Mouse (Mus musculus) MEL (cell line): ENCODE results near the gene Serpina3b. TPM values are rescaled to one million over a fixed set of nuclear protein-coding genes. Genes with fewer than 3 reads are reported as not detected.
"Not testable (repeated sequence)": the region's sequence is repeated elsewhere in the genome, so short reads cannot be mapped to it uniquely, and the experiment has no call there.

Experiments
- DNase-seq: peaks from one replicate; pipeline ENCODE4 v3.0.0; 2011; ENCODE audit warnings: low read depth, low spot score
- H3K27ac ChIP-seq: 2 replicates; pipeline ENCODE4 v1.5.1; 2012; ENCODE audit warnings: low read depth, mild to moderate bottlenecking, control low read depth, low read length, moderate library complexity; ENCODE audit not compliant: control insufficient read depth
- H3K27me3 ChIP-seq, 2 experiments: fragments of 150-350 bp in 1 of 2; sonication (generic) in 1 of 2; 2 replicates each; pipeline ENCODE4 v1.6.1; 2012; ENCODE audit warnings: low read length in 2 of 2, mild to moderate bottlenecking in 2 of 2, improper control_type of control experiment in 1 of 2, moderate library complexity in 1 of 2; ENCODE audit not compliant: insufficient read depth in 2 of 2, control insufficient read depth in 1 of 2
- H3K36me3 ChIP-seq, 2 experiments: 2 replicates each; pipeline ENCODE4 v1.6.1; 2012 to 2014; ENCODE audit warnings: low read length in 2 of 2, improper control_type of control experiment in 1 of 2, inconsistent platforms in 1 of 2, mild to moderate bottlenecking in 1 of 2; ENCODE audit not compliant: insufficient read depth in 2 of 2, control insufficient read depth in 1 of 2
- H3K4me1 ChIP-seq, 2 experiments: fragments of 150-350 bp in 1 of 2; sonication (generic) in 1 of 2; 2 replicates each; pipeline ENCODE4 v1.6.1; 2012; ENCODE audit warnings: low read length in 2 of 2, improper control_type of control experiment in 1 of 2, mild to moderate bottlenecking in 1 of 2; ENCODE audit not compliant: insufficient read depth in 2 of 2, control insufficient read depth in 1 of 2
- H3K4me3 ChIP-seq, 2 experiments: fragments of 150-350 bp in 1 of 2; sonication (generic) in 1 of 2; 2 replicates each; pipeline ENCODE4 v1.5.1; 2012; ENCODE audit warnings: low read depth in 2 of 2, low read length in 2 of 2, mild to moderate bottlenecking in 2 of 2, moderate library complexity in 2 of 2, control low read depth in 1 of 2, improper control_type of control experiment in 1 of 2; ENCODE audit not compliant: control insufficient read depth in 1 of 2, insufficient read depth in 1 of 2
- H3K79me2 ChIP-seq: 2 replicates; pipeline ENCODE4 v1.6.1; 2012; ENCODE audit warnings: mild to moderate bottlenecking, low read length, moderate library complexity; ENCODE audit not compliant: control insufficient read depth, poor library complexity, insufficient read depth
- H3K9ac ChIP-seq: 2 replicates; pipeline ENCODE4 v1.6.1; 2012; ENCODE audit warnings: low read depth, mild to moderate bottlenecking, control low read depth, low read length, moderate library complexity; ENCODE audit not compliant: control insufficient read depth, poor library complexity, severe bottlenecking
- H3K9me3 ChIP-seq: fragments of 150-350 bp; sonication (generic); replicated peaks from 2 replicates; pipeline ENCODE4 v1.6.1; 2012; ENCODE audit warnings: mild to moderate bottlenecking, low read length, improper control_type of control experiment, moderate library complexity; ENCODE audit not compliant: insufficient read depth
- BHLHE40 ChIP-seq: IDR thresholded peaks from 2 replicates; pipeline ENCODE4 v1.6.1; 2012; ENCODE audit warnings: low read depth, mild to moderate bottlenecking, inconsistent platforms, low read length, improper control_type of control experiment, borderline replicate concordance
- CHD1 ChIP-seq: IDR thresholded peaks from 2 replicates; pipeline ENCODE4 v1.6.1; 2012; ENCODE audit warnings: low read depth, mild to moderate bottlenecking, inconsistent platforms, low read length, improper control_type of control experiment
- CHD2 ChIP-seq: IDR thresholded peaks from 2 replicates; pipeline ENCODE4 v1.6.1; 2011; ENCODE audit warnings: low read length, improper control_type of control experiment
- CTCF ChIP-seq, 3 experiments: IDR thresholded peaks in 2 of 3; conservative IDR thresholded peaks in 1 of 3; 2 replicates each; pipeline ENCODE4 v1.5.1; 2011 to 2012; ENCODE audit warnings: low read length in 3 of 3, low read depth in 2 of 3, mild to moderate bottlenecking in 2 of 3, improper control_type of control experiment in 1 of 3, inconsistent platforms in 1 of 3, mixed read lengths in 1 of 3, moderate library complexity in 1 of 3; ENCODE audit not compliant: control insufficient read depth in 1 of 3, insufficient read depth in 1 of 3, poor library complexity in 1 of 3, severe bottlenecking in 1 of 3
- ETS1 ChIP-seq: IDR thresholded peaks from 2 replicates; pipeline ENCODE4 v1.6.1; 2012; ENCODE audit warnings: low read depth, mild to moderate bottlenecking, inconsistent platforms, low read length, improper control_type of control experiment, moderate library complexity
- GABPA ChIP-seq: IDR thresholded peaks from 2 replicates; pipeline ENCODE4 v1.6.1; 2012; ENCODE audit warnings: low read depth, mild to moderate bottlenecking, inconsistent platforms, low read length, improper control_type of control experiment, moderate library complexity
- GATA1 ChIP-seq: IDR thresholded peaks from 2 replicates; pipeline ENCODE4 v1.6.1; 2011; ENCODE audit warnings: low read depth, low read length, improper control_type of control experiment
- JUND ChIP-seq: IDR thresholded peaks from 2 replicates; pipeline ENCODE4 v1.6.1; 2011; ENCODE audit warnings: low read depth, mild to moderate bottlenecking, improper control_type of control experiment, low read length
- MAX ChIP-seq: IDR thresholded peaks from 2 replicates; pipeline ENCODE4 v1.6.1; 2011; ENCODE audit warnings: low read length, improper control_type of control experiment
- MAZ ChIP-seq: IDR thresholded peaks from 2 replicates; pipeline ENCODE4 v1.6.1; 2012; ENCODE audit warnings: low read depth, mild to moderate bottlenecking, inconsistent platforms, low read length, improper control_type of control experiment
- MEF2A ChIP-seq: IDR thresholded peaks from 2 replicates; pipeline ENCODE4 v1.6.1; 2014; ENCODE audit warnings: low read depth, mild to moderate bottlenecking, inconsistent platforms, low read length, improper control_type of control experiment; ENCODE audit not compliant: poor library complexity, insufficient replicate concordance, severe bottlenecking; ENCODE audit errors: extremely low read depth
- MYB ChIP-seq: IDR thresholded peaks from 2 replicates; pipeline ENCODE4 v1.6.1; 2011; ENCODE audit warnings: mild to moderate bottlenecking, low read depth, low read length, improper control_type of control experiment
- MYC ChIP-seq: IDR thresholded peaks from 2 replicates; pipeline ENCODE4 v1.6.1; 2011; ENCODE audit warnings: low read depth, mild to moderate bottlenecking, low read length, improper control_type of control experiment, moderate library complexity
- NELFE ChIP-seq: IDR thresholded peaks from 2 replicates; pipeline ENCODE4 v1.6.1; 2011; ENCODE audit warnings: low read depth, low read length, improper control_type of control experiment
- NRF1 ChIP-seq: IDR thresholded peaks from 2 replicates; pipeline ENCODE4 v1.6.1; 2014; ENCODE audit warnings: low read depth, mild to moderate bottlenecking, inconsistent platforms, low read length, improper control_type of control experiment, moderate library complexity; ENCODE audit not compliant: poor library complexity, insufficient read depth, severe bottlenecking
- SIN3A ChIP-seq: IDR thresholded peaks from 2 replicates; pipeline ENCODE4 v1.6.1; 2012; ENCODE audit warnings: low read length, improper control_type of control experiment, inconsistent platforms
- TBP ChIP-seq: IDR thresholded peaks from 2 replicates; pipeline ENCODE4 v1.8.0; 2011; ENCODE audit warnings: low read depth, low read length, improper control_type of control experiment
- UBTF ChIP-seq: IDR thresholded peaks from 2 replicates; pipeline ENCODE4 v1.6.1; 2012; ENCODE audit warnings: low read depth, mild to moderate bottlenecking, inconsistent platforms, low read length, improper control_type of control experiment, moderate library complexity, borderline replicate concordance; ENCODE audit not compliant: insufficient read depth
- ZKSCAN1 ChIP-seq: IDR thresholded peaks from 2 replicates; pipeline ENCODE4 v1.6.1; 2012; ENCODE audit warnings: low read depth, mild to moderate bottlenecking, inconsistent platforms, low read length, improper control_type of control experiment, moderate library complexity
- ZNF384 ChIP-seq: IDR thresholded peaks from 2 replicates; pipeline ENCODE4 v1.6.1; 2012; ENCODE audit warnings: low read depth, mild to moderate bottlenecking, inconsistent platforms, low read length, improper control_type of control experiment
- polyA plus RNA-seq, 2 experiments: library from polyadenylated mRNA; stranded (reverse) in 1 of 2; unstranded in 1 of 2; fragments of >175 nt in 1 of 2; fragments of >200 nt in 1 of 2; gene quantifications; 2 replicates each; pipeline versions ENCODE4 v1.2.1 to v1.2.4; 2012; ENCODE audit warnings: low replicate concordance in 2 of 2, low read depth in 1 of 2; ENCODE audit not compliant: insufficient read length in 2 of 2, insufficient read depth in 1 of 2, missing spikeins in 1 of 2
- total RNA-seq: library from RNA; depleted of rRNA; stranded (reverse); fragments of 300-350 nt; gene quantifications from 2 replicates; pipeline ENCODE4 v1.2.3, GENCODE M21; 2012

Gene Serpina3b
- total and polyA plus RNA-seq, 3 experiments: not detected

GRCm38 (mm10) chr12:104105847-104106246 lies 21.9 kb upstream of the Serpina3b start:
- Histone ChIP-seq H3K27me3 (no peaks in the 10 kb centered on the region), H3K79me2 (no peaks in the 10 kb centered on the region), H3K27ac (no peak overlapping the region), H3K9me3 (no peaks in the 10 kb centered on the region), H3K4me3 (no peak overlapping the region), H3K36me3 (no peaks in the 10 kb centered on the region), H3K4me1 (no peaks in the 10 kb centered on the region), H3K9ac (no peak overlapping the region)
- no peak for DNase-seq
- TF ChIP-seq ZKSCAN1 (no peak), MAX (no peak), GATA1 (no peak), TBP (no peak), NELFE (no peak)

GRCm38 (mm10) chr12:104106919-104107318 lies 20.9 kb upstream of the Serpina3b start:
- no peak for DNase-seq
- Histone ChIP-seq H3K4me3 (no peak overlapping the region), H3K4me1 (no peaks in the 10 kb centered on the region), H3K9me3 (no peaks in the 10 kb centered on the region), H3K79me2 (no peaks in the 10 kb centered on the region), H3K9ac (no peak overlapping the region), H3K27me3 (no peaks in the 10 kb centered on the region), H3K36me3 (no peaks in the 10 kb centered on the region), H3K27ac (no peak overlapping the region)
- no peak for TF ChIP-seq ZNF384
- TF ChIP-seq JUND: no peak
- TF ChIP-seq SIN3A: no peak
- TF ChIP-seq GATA1: no peak
- TF ChIP-seq CTCF (IDR thresholded peaks at IDR 0.05 in 2 of 3, conservative IDR thresholded peaks at IDR 0.05 in 1 of 3; ENCODE audit: control insufficient read depth in 1 of 3, insufficient read depth in 1 of 3, low read depth in 2 of 3, low read length in 3 of 3, poor library complexity in 1 of 3, severe bottlenecking in 1 of 3): no peak
- no peak for TF ChIP-seq CHD1
- no peak for TF ChIP-seq MYB
- no peak for TF ChIP-seq MEF2A
- no peak for TF ChIP-seq ETS1

GRCm38 (mm10) chr12:104108507-104108906 lies 19.3 kb upstream of the Serpina3b start:
- Histone ChIP-seq H3K36me3 (no peaks in the 10 kb centered on the region), H3K4me1 (no peaks in the 10 kb centered on the region), H3K9me3 (no peaks in the 10 kb centered on the region), H3K4me3 (no peak overlapping the region), H3K79me2 (no peaks in the 10 kb centered on the region), H3K27ac (no peak overlapping the region), H3K9ac (no peak overlapping the region), H3K27me3 (no peaks in the 10 kb centered on the region)
- DNase-seq: no peak
- no peak for TF ChIP-seq UBTF
- TF ChIP-seq JUND: no peak
- no peak for TF ChIP-seq MYC
- TF ChIP-seq GABPA: no peak
- TF ChIP-seq MAZ: no peak
- TF ChIP-seq ZNF384: no peak
- TF ChIP-seq NRF1: no peak
- TF ChIP-seq BHLHE40: no peak
- no peak for TF ChIP-seq NELFE
- no peak for TF ChIP-seq CHD2
- no peak for TF ChIP-seq MAX
- TF ChIP-seq CTCF (IDR thresholded peaks at IDR 0.05 in 2 of 3, conservative IDR thresholded peaks at IDR 0.05 in 1 of 3; ENCODE audit: control insufficient read depth in 1 of 3, insufficient read depth in 1 of 3, low read depth in 2 of 3, low read length in 3 of 3, poor library complexity in 1 of 3, severe bottlenecking in 1 of 3): no peak
- TF ChIP-seq, all 39 proteins: peak for 0

- not testable (repeated sequence) for DNase-seq, H3K27me3 ChIP-seq, H3K4me3 ChIP-seq, H3K4me1 ChIP-seq, H3K27ac ChIP-seq, H3K79me2 ChIP-seq, H3K9me3 ChIP-seq, H3K9ac ChIP-seq, H3K36me3 ChIP-seq
These were observed 15.5 kb upstream of the Serpina3b start, which contains the start of gene Serpina3a for GRCm38 (mm10) chr12:104112333-104112732. TSS of gene Serpina3a (plus strand) at chr12:104112724.
